Mouse (Mus musculus): ENCODE data around the gene Vcan.

- TF ChIP-seq POLR2A (IDR thresholded peaks at IDR 0.05; ENCODE audit: insufficient read length, low read depth) (no peak), REST (IDR thresholded peaks at IDR 0.05; ENCODE audit: insufficient read depth, insufficient read length) (no peak)
Measured at GRCm38 (mm10) chr13:89668069-89668468, 74.2 kb downstream of the Vcan start.

All from myocyte (in vitro differentiated cells).